Comparison of ENCODE assay signal across 16 mouse cellular contexts in genomic region chr12:35384211-35384610, GRCm38 (mm10).
DNase-seq lines count a peak whose midpoint lies in the region; ATAC-seq and TF ChIP-seq lines count a peak whose summit lies in the region.
"Had no signal": no experiment of that assay in that cellular context is flagged by ENCODE, and none has a peak within 500 bp of the region (broad histone marks: within the 10 kb centered on the region; RNA-seq: fewer than 3 reads in every experiment).

No protein-coding gene starts in this region.

- peak overlapping the region; percentile 23; the same call in 1 of the 2 replicates for H3K27ac ChIP-seq in stomach, embryonic 16.5 days (ENCODE audit: low read length)
- no peak overlapping the region for H3K27ac ChIP-seq in stomach, postnatal 0 days (replicated peaks)
- H3K27ac ChIP-seq in lung, postnatal 0 days (ENCODE audit: low read length): no peak overlapping the region
- H3K27ac ChIP-seq: embryonic facial prominence, embryonic 13.5 days; forebrain, embryonic 13.5 days; hindbrain, embryonic 13.5 days; liver, embryonic 15.5 days had no signal

- WGBS in stomach, embryonic 16.5 days: 49% methylated on average over 4 of the region's 4 CpGs
- 54% methylated on average over 4 of the region's 4 CpGs for WGBS in stomach, postnatal 0 days
- WGBS in lung, postnatal 0 days: 49% methylated on average over 4 of the region's 4 CpGs

- no peak overlapping the region for H3K4me3 ChIP-seq in stomach, embryonic 16.5 days (replicated peaks; ENCODE audit: low read length)
- no peak overlapping the region for H3K4me3 ChIP-seq in stomach, postnatal 0 days (ENCODE audit: low read depth, low read length)
- H3K4me3 ChIP-seq in lung, postnatal 0 days (ENCODE audit: low read depth, low read length): no peak overlapping the region
- H3K4me3 ChIP-seq: embryonic facial prominence, embryonic 13.5 days; forebrain, embryonic 13.5 days; hindbrain, embryonic 13.5 days; liver, embryonic 15.5 days had no signal

- no peaks in the 10 kb centered on the region for H3K27me3 ChIP-seq in stomach, embryonic 16.5 days (ENCODE audit: control insufficient read depth, insufficient read depth, low read length)
- H3K27me3 ChIP-seq in stomach, postnatal 0 days (ENCODE audit: control insufficient read depth, insufficient read depth, low read length): no peaks in the 10 kb centered on the region
- no peaks in the 10 kb centered on the region for H3K27me3 ChIP-seq in lung, postnatal 0 days (replicated peaks; ENCODE audit: insufficient read depth, low read length)
- H3K27me3 ChIP-seq: embryonic facial prominence, embryonic 13.5 days; forebrain, embryonic 13.5 days; hindbrain, embryonic 13.5 days; liver, embryonic 15.5 days had no signal

- H3K9ac ChIP-seq in stomach, embryonic 16.5 days (ENCODE audit: low read length): no peak overlapping the region
- no peak overlapping the region for H3K9ac ChIP-seq in stomach, postnatal 0 days (ENCODE audit: low read length)
- H3K9ac ChIP-seq in lung, postnatal 0 days (replicated peaks; ENCODE audit: low read depth): no peak overlapping the region
- H3K9ac ChIP-seq: embryonic facial prominence, embryonic 13.5 days; forebrain, embryonic 13.5 days; hindbrain, embryonic 13.5 days; liver, embryonic 15.5 days had no signal

- no peaks in the 10 kb centered on the region for H3K4me1 ChIP-seq in stomach, embryonic 16.5 days (ENCODE audit: control insufficient read depth, insufficient read depth, low read length)
- H3K4me1 ChIP-seq in stomach, postnatal 0 days (replicated peaks; ENCODE audit: control insufficient read depth, insufficient read depth): no peaks in the 10 kb centered on the region
- no peaks in the 10 kb centered on the region for H3K4me1 ChIP-seq in lung, postnatal 0 days (ENCODE audit: insufficient read depth, low read depth, low read length)
- H3K4me1 ChIP-seq: embryonic facial prominence, embryonic 13.5 days; forebrain, embryonic 13.5 days; hindbrain, embryonic 13.5 days; liver, embryonic 15.5 days had no signal

- no peak for TF ChIP-seq CTCF in stomach, postnatal 0 days (IDR thresholded peaks at IDR 0.05; ENCODE audit: low read depth)
- no peak for TF ChIP-seq CTCF in lung, postnatal 0 days (IDR thresholded peaks at IDR 0.05)

- H3K4me2 ChIP-seq in stomach, embryonic 16.5 days (ENCODE audit: low read depth, low read length): no peak overlapping the region
- no peak overlapping the region for H3K4me2 ChIP-seq in stomach, postnatal 0 days (replicated peaks; ENCODE audit: low read depth)
- no peak overlapping the region for H3K4me2 ChIP-seq in lung, postnatal 0 days (replicated peaks; ENCODE audit: low read depth, low read length)
- H3K4me2 ChIP-seq: embryonic facial prominence, embryonic 13.5 days; forebrain, embryonic 13.5 days; hindbrain, embryonic 13.5 days; liver, embryonic 15.5 days had no signal

- H3K9me3 ChIP-seq in stomach, embryonic 16.5 days (replicated peaks; ENCODE audit: control insufficient read depth, low read length): no peaks in the 10 kb centered on the region
- H3K9me3 ChIP-seq in stomach, postnatal 0 days (ENCODE audit: control insufficient read depth, low read length): no peaks in the 10 kb centered on the region
- H3K9me3 ChIP-seq in lung, postnatal 0 days (ENCODE audit: low read length): no peaks in the 10 kb centered on the region
- H3K9me3 ChIP-seq: embryonic facial prominence, embryonic 13.5 days; forebrain, embryonic 13.5 days; hindbrain, embryonic 13.5 days; liver, embryonic 15.5 days had no signal

- DNase-seq in heart, adult 9 months (ENCODE audit: low spot score in 2 of 2): peak; percentile 8 to 13
- DNase-seq in heart, adult 11 months: no peak
- no peak for DNase-seq in stomach, postnatal 0 days (ENCODE audit: low spot score)
- DNase-seq in lung, postnatal 0 days (ENCODE audit: low spot score): peak; percentile 28
- no peak for DNase-seq in c-Kit-positive CD71-positive TER-119-positive erythroid progenitor cells, embryonic 14.5 days (ENCODE audit: low spot score)
- no peak for DNase-seq in spleen, postnatal 36 days (ENCODE audit: low spot score in 2 of 2)
- DNase-seq: adrenal gland, postnatal 36 days; cerebellum, postnatal 25 days; retina, postnatal 1 day; spleen, adult 18-20 months had no signal

- no peak for ATAC-seq in stomach, embryonic 16.5 days (ENCODE audit: insufficient read depth, low FRiP score)
- ATAC-seq in stomach, postnatal 0 days (ENCODE audit: low FRiP score, low TSS enrichment): no peak
- ATAC-seq in lung, postnatal 0 days: no peak
- ATAC-seq: forebrain, embryonic 13.5 days; intestine, postnatal 0 days had no signal

- TF ChIP-seq EP300 in stomach, postnatal 0 days (optimal IDR thresholded peaks at IDR 0.05): no peak
- TF ChIP-seq EP300 in lung, postnatal 0 days (IDR thresholded peaks at IDR 0.05): no peak

- no peaks in the 10 kb centered on the region for H3K36me3 ChIP-seq in stomach, embryonic 16.5 days (ENCODE audit: control insufficient read depth, insufficient read depth, low read length)
- H3K36me3 ChIP-seq in stomach, postnatal 0 days (ENCODE audit: control insufficient read depth, insufficient read depth, low read length): no peaks in the 10 kb centered on the region
- no peaks in the 10 kb centered on the region for H3K36me3 ChIP-seq in lung, postnatal 0 days (ENCODE audit: insufficient read depth, low read length)
- H3K36me3 ChIP-seq: embryonic facial prominence, embryonic 13.5 days; hindbrain, embryonic 13.5 days; liver, embryonic 15.5 days had no signal

Comparison
In these comparisons a context has a peak if more than half of its experiments do, and no peak if none do; other contexts are left out.
1. DNase-seq: peak in heart, adult 9 months (2 of 2) and lung, postnatal 0 days (single experiment); none in heart, adult 11 months (single experiment), stomach, postnatal 0 days (single experiment), c-Kit-positive CD71-positive TER-119-positive erythroid progenitor cells, embryonic 14.5 days (single experiment) and spleen, postnatal 36 days (0 of 2).